Mouse (Mus musculus): ENCODE data around the gene Enah.

DNA sequence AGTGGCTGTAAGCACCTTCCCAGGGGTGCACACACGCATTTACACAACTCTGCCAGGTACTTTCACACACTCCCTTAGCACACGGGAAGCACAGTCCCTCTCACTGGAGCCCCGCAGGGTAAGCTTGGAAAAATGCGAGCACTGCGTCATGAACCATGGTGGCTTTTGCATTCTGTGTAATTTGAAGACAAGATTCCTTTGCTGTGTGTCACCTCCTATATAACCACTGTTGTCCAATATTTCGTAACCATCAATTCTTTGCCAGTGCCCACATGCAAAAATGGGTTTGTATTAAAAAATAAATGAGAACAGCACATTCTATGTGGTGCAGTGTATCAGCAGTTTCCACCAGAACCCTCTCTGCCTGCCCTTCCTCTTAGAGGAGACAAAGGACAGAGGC is 38.2 kb upstream of the Enah start:
- TF ChIP-seq CTCF (conservative IDR thresholded peaks at IDR 0.05; ENCODE audit: insufficient read depth, insufficient read length, low read depth, low read length) (no peak), POLR2A (IDR thresholded peaks at IDR 0.05; ENCODE audit: low read depth, low read length) (no peak)
